Mouse (Mus musculus) kidney, postnatal 0 days (tissue): ENCODE measurements around the gene Pdxdc1. TPM values are rescaled to one million over a fixed set of nuclear protein-coding genes. Genes with fewer than 3 reads are reported as not detected.
A peak's percentile ranks its signal among the peaks of the same experiment; 100 is the strongest.

Experiments
- ATAC-seq: fragments of 200-750 bp; cut with Nextera tagmentation; replicated peaks from 2 replicates; pipeline ENCODE4 v1.8.0; 2017; ENCODE audit warnings: low read depth, moderate number of reproducible peaks, moderate TSS enrichment, moderate library complexity; ENCODE audit not compliant: low FRiP score
- DNase-seq: peaks from one replicate; pipeline ENCODE4 v3.0.0-alpha.2; 2016; ENCODE audit warnings: low spot score
- H3K27ac ChIP-seq: fragments of 300-500 bp; sonication (generic); 2 replicates; pipeline ENCODE4 v1.5.1; 2014; ENCODE audit warnings: mild to moderate bottlenecking
- H3K27me3 ChIP-seq: fragments of 300-500 bp; sonication (generic); 2 replicates; pipeline ENCODE4 v1.6.1; 2014; ENCODE audit warnings: low read length, mixed read lengths; ENCODE audit not compliant: insufficient read depth
- H3K36me3 ChIP-seq: fragments of 300-500 bp; sonication (generic); 2 replicates; pipeline ENCODE4 v1.6.1; 2014; ENCODE audit warnings: low read length, mixed read lengths; ENCODE audit not compliant: insufficient read depth
- H3K4me1 ChIP-seq: fragments of 300-500 bp; sonication (generic); replicated peaks from 2 replicates; pipeline ENCODE4 v1.6.1; 2014; ENCODE audit warnings: antibody characterized with exemption, low read length, mixed read lengths; ENCODE audit not compliant: insufficient read depth
- H3K4me2 ChIP-seq: fragments of 300-500 bp; sonication (generic); 2 replicates; pipeline ENCODE4 v1.6.1; 2014; ENCODE audit warnings: mild to moderate bottlenecking, low read length, moderate library complexity, mixed read lengths
- H3K4me3 ChIP-seq: fragments of 300-500 bp; sonication (generic); replicated peaks from 2 replicates; pipeline ENCODE4 v1.5.1; 2014; ENCODE audit warnings: low read depth, low read length
- H3K9ac ChIP-seq: fragments of 300-500 bp; sonication (generic); 2 replicates; pipeline ENCODE4 v1.6.1; 2014; ENCODE audit warnings: low read depth, low read length
- H3K9me3 ChIP-seq: fragments of 300-500 bp; sonication (generic); replicated peaks from 2 replicates; pipeline ENCODE4 v1.6.1; 2016; ENCODE audit warnings: low read length, inconsistent platforms, mixed read lengths
- CTCF ChIP-seq: IDR thresholded peaks from 2 replicates; pipeline ENCODE4 v1.5.1; 2016; ENCODE audit warnings: antibody characterized with exemption, low read depth, mild to moderate bottlenecking, moderate library complexity
- WGBS: fragments of 180-500 bp; shearing (Covaris S2); extraction: QIAGEN DNeasy Blood & Tissue Kit; methylation state at CpG from one replicate; pipeline ENCODE4 v1.1.7; 2014; 5-methylcytosine and 5-hydroxymethylcytosine counted together
- polyA plus RNA-seq: library from polyadenylated mRNA; unstranded; fragments of >200 nt; fragmentation: Nextera tagmentation; extraction: Ambion mirVana; gene quantifications from 2 replicates; pipeline ENCODE4 v1.2.1, GENCODE M21; 2015

Pdxdc1 gene
- polyA plus RNA-seq, 1 experiment from 2014 or later = 59.8 TPM

DNA sequence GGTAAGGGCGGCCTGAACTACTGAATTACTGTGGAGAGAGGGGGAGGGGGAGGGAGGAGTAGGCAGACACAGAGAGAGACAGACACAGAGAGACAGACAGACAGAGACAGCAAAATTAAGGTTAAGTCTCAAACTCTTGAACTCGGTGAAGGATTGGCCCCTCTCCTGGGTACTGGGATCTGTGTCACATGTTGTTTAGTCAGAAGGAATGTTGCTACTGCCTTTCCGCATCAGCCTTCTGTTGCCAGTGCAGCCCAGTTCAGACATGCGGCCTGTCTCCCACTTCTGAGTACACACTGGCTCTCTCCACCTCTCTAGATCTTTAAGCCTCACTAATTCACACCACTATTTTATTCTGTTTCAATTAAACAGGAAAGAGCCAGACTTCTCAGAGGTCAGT, 76.4 kb downstream of the Pdxdc1 start:
- no peak overlapping the region for H3K4me2 ChIP-seq
- WGBS = 89% methylated on average over 4 of the region's 4 CpGs
- DNase-seq (no peak), ATAC-seq (no peak; the same call in 1 of the 2 replicates)
- TF ChIP-seq CTCF = no peak
- H3K4me1 ChIP-seq = no peaks in the 10 kb centered on the region
- H3K9ac ChIP-seq = no peak overlapping the region
- H3K27ac ChIP-seq = no peak overlapping the region
- peaks cover 35% of the 10 kb centered on the region; the same call in 1 of the 2 replicates for H3K36me3 ChIP-seq
- no peaks in the 10 kb centered on the region for H3K9me3 ChIP-seq
- H3K27me3 ChIP-seq = no peaks in the 10 kb centered on the region
- H3K4me3 ChIP-seq = no peak overlapping the region

DNA sequence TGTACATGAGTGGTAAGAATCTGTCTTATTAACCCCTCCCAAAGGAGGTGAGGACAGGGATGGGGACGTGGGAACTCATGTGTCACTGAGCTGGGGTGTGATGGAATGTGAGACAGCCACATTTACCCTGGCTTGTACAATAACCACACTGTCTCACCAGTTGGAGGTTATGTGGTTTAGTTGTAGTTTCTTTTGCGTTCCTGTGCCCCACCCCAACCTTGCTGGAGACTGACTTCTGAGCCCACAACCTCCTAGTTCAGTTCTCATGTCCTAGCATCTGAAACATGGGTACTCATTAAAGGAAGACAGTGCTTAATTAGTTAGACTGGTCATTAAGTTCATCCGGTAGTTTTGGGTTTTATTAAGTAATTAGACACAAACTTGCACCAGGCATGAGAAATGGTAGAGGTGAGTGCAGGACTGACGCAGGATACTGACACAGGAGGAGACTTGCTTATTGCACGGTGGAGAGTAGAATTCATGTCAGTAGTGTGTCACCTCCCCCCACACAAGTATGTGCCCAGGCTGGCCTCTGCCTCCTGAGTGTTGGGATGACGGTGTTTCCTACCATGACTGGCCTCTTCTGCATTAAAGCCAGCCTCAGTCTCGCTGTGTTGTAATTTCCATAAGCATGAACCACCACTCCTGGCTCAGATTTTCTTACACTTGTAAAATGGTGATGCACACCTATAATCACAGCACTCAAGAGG, 77.0 kb downstream of the Pdxdc1 start:
- Histone ChIP-seq H3K4me2 (no peak overlapping the region), H3K9ac (no peak overlapping the region), H3K4me3 (no peak overlapping the region), H3K9me3 (no peaks in the 10 kb centered on the region), H3K36me3 (peaks cover 30% of the 10 kb centered on the region; the same call in 1 of the 2 replicates), H3K27me3 (no peaks in the 10 kb centered on the region), H3K27ac (no peak overlapping the region), H3K4me1 (no peaks in the 10 kb centered on the region)
- DNase-seq (no peak), ATAC-seq (peak; percentile 27; the same call in 1 of the 2 replicates)
- 61% methylated on average over 7 of the region's 7 CpGs for WGBS
- TF ChIP-seq CTCF = no peak

DNA sequence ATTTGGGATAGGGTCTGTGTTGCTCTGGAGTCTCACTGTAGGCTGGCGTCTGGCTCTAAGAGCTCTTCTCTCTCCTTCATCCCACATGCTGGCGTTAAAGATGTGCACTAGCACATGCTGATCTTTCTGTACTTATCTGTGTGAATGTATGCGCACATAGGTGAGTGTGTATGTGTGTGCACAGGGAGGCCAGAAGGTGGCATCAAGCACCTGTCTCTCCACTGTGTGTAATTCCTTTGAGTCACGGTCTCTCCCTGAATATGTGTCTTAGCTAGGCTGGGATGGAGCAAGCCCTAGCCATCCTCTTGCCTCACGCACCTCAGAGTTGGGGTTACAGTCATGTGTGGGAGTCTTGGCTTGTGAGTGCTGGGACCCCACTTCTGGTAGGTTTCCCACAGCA, 82.2 kb downstream of the Pdxdc1 start:
- Histone ChIP-seq H3K9ac (no peak overlapping the region), H3K27me3 (no peaks in the 10 kb centered on the region), H3K4me2 (peak overlapping the region; percentile 89; the same call in 1 of the 2 replicates), H3K36me3 (no peaks in the 10 kb centered on the region), H3K9me3 (no peaks in the 10 kb centered on the region), H3K4me1 (no peaks in the 10 kb centered on the region), H3K27ac (no peak overlapping the region), H3K4me3 (no peak overlapping the region)
- TF ChIP-seq CTCF = peak; percentile 10; the same call in 1 of the 2 replicates
- 95% methylated on average over 5 of the region's 5 CpGs for WGBS
- DNase-seq (no peak), ATAC-seq (no peak)

DNA sequence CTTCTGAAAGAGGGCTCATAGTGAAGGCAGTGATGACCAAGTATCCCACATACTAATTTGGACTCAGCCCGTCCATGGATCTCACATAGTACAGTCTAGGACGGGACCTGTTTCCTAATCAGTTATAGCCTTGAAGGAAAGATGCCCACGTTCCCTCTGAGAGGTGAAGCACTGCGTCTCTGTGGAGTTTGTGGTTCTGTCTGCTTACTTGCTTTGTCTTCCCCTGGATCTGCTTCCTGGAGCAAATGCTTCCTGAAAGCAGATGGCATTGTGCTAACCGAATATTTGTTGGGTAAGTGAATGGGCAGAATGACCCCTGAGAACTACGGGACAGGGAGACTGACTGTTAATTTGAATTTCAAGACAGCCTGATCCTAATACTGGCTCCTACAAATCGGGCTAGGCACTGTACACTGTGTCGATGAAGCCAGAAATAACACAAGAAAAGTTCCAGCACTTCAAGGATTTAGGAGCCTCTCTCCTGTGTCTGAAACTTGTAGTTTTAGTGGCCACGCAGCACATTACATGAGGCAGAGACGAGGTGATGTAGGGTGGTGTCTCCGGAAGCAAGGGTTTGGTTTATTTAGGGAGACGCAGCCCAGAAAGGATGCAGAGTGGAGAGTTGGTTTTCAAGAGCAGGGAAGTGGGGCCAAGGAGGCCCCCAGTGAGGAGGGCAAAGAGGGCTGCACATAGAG, 83.0 kb downstream of the Pdxdc1 start:
- Histone ChIP-seq H3K9me3 (no peaks in the 10 kb centered on the region), H3K36me3 (peaks cover 6% of the 10 kb centered on the region; the same call in 1 of the 2 replicates), H3K9ac (peak overlapping the region; percentile 89), H3K4me1 (no peaks in the 10 kb centered on the region), H3K4me2 (peak overlapping the region; percentile 89), H3K27me3 (no peaks in the 10 kb centered on the region), H3K27ac (peak overlapping the region; percentile 95), H3K4me3 (peak overlapping the region; percentile 89)
- WGBS = 15% methylated on average over 12 of the region's 12 CpGs
- DNase-seq (peak; percentile 40), ATAC-seq (no peak)
- no peak for TF ChIP-seq CTCF

DNA sequence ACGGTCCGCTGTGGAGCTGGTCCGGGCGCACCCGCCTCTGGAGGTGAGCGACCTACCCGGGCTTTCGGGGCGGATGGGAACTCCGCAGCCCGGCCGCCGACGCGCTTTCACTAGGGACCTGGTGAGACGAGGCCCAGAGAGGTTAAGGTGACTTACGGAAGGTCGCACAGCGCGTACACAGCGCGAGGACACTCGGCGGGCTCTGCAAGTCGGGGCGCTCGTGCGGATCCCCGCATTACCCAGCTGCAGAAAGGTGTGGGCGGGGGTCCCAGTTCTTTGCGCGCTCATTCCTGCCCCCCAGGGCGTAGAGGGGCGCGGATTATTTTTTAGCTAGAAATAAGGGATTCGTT, 83.6 kb downstream of the Pdxdc1 start:
- no peak for TF ChIP-seq CTCF
- Histone ChIP-seq H3K27me3 (no peaks in the 10 kb centered on the region), H3K4me2 (peak overlapping the region; percentile 89), H3K9me3 (no peaks in the 10 kb centered on the region), H3K4me1 (no peaks in the 10 kb centered on the region), H3K27ac (peak overlapping the region; percentile 95), H3K4me3 (peak overlapping the region; percentile 89), H3K36me3 (peaks cover 12% of the 10 kb centered on the region; the same call in 1 of the 2 replicates), H3K9ac (peak overlapping the region; percentile 89)
- DNase-seq = no peak
- WGBS = under 1% methylated on average over 36 of the region's 36 CpGs
- peak; percentile 62 for ATAC-seq

DNA sequence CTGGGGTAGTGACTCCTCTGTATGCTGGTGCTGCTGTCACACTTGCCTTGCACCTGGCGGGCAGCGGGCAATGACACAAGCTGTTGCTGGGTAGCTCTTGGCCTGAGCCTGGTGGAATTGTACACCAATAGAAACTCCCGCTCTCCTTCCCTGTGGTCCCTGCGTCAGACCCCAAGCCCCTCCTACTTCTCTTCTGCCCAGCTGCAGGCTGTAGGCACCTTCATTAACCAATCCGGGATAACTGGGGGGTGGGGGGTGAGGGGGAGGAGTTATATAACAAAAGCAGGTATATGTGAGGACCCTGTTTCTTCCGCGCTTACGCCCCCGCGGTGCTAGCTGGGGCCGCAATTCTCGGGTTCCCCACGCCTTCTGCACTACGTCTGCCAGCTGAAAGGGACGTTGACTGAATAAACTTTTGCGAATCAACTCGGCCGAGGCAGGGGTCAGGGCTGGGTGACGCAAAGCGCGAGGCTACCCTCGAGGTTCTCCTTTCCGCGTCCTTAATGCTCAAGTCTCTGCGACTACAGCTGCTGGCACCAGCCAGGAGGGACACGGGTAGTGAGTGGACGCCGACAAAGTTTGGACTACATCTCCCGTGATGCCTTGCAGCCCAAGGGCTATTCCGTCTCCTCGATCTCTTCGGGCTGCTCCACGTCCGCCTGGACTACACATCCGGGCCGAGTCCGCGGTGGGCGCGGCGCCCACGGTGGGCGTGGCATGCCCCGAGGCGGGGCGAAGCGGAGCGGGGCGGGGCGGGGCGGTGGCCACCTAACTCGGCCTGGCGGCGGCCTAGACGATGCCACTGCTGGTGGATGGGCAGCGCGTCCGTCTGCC, 84.2 kb downstream of the Pdxdc1 start, which contains the start of gene Ntan1:
Gene Ntan1, plus strand, starts transcription at position 286 of the 834 bp plus-strand sequence.
- WGBS = under 1% methylated on average over 58 of the region's 58 CpGs

More for the DNA sequence above, 84.2 kb downstream of the Pdxdc1 start, which contains the start of gene Ntan1:
- Histone ChIP-seq H3K4me2 (peak within 1 kb of the TSS; percentile 89), H3K4me1 (no peaks in the 10 kb centered on the region), H3K9ac (peak within 1 kb of the TSS; percentile 89), H3K4me3 (peak within 1 kb of the TSS; percentile 89), H3K36me3 (peaks cover 13% of the 10 kb centered on the region; the same call in 1 of the 2 replicates), H3K27me3 (no peaks in the 10 kb centered on the region), H3K9me3 (no peaks in the 10 kb centered on the region), H3K27ac (peak within 1 kb of the TSS; percentile 95)
- DNase-seq = peak; percentile 98
- no peak for TF ChIP-seq CTCF
- ATAC-seq = peak; percentile 96
